Mouse (Mus musculus) lung, embryonic 16.5 days (tissue): ENCODE measurements around the gene Frmd7. TPM values are rescaled to one million over a fixed set of nuclear protein-coding genes. Genes with fewer than 3 reads are reported as not detected.
A peak's percentile ranks its signal among the peaks of the same experiment; 100 is the strongest.

Experiments
- ATAC-seq: fragments of 200-750 bp; cut with Nextera tagmentation; 2 replicates; pipeline ENCODE4 v1.8.0; 2017; ENCODE audit warnings: low read depth, mild to moderate bottlenecking, moderate library complexity
- H3K27ac ChIP-seq: fragments of 300-500 bp; sonication (generic); 2 replicates; pipeline ENCODE4 v1.5.1; 2014; ENCODE audit warnings: mild to moderate bottlenecking, control low read depth, low read length
- H3K27me3 ChIP-seq: fragments of 300-500 bp; sonication (generic); 2 replicates; pipeline ENCODE4 v1.6.1; 2014; ENCODE audit warnings: low read depth, low read length, mixed read lengths; ENCODE audit not compliant: control insufficient read depth, insufficient read depth
- H3K36me3 ChIP-seq: fragments of 300-500 bp; sonication (generic); 2 replicates; pipeline ENCODE4 v1.6.1; 2014; ENCODE audit warnings: low read length; ENCODE audit not compliant: control insufficient read depth, insufficient read depth
- H3K4me1 ChIP-seq: fragments of 300-500 bp; sonication (generic); replicated peaks from 2 replicates; pipeline ENCODE4 v1.6.1; 2014; ENCODE audit warnings: low read length, mixed read lengths; ENCODE audit not compliant: control insufficient read depth, insufficient read depth
- H3K4me2 ChIP-seq: fragments of 300-500 bp; sonication (generic); 2 replicates; pipeline ENCODE4 v1.6.1; 2014; ENCODE audit warnings: low read depth, low read length, control low read depth
- H3K4me3 ChIP-seq: fragments of 300-500 bp; sonication (generic); 2 replicates; pipeline ENCODE4 v1.5.1; 2014; ENCODE audit warnings: mild to moderate bottlenecking, low read length, control low read depth
- H3K9ac ChIP-seq: fragments of 300-500 bp; sonication (generic); 2 replicates; pipeline ENCODE4 v1.6.1; 2014; ENCODE audit warnings: low read length, control low read depth
- H3K9me3 ChIP-seq: fragments of 300-500 bp; sonication (generic); 2 replicates; pipeline ENCODE4 v1.6.1; 2016; ENCODE audit warnings: low read length; ENCODE audit not compliant: control insufficient read depth
- WGBS: fragments of 180-500 bp; shearing (Covaris S2); extraction: QIAGEN DNeasy Blood & Tissue Kit; methylation state at CpG from one replicate; pipeline ENCODE4 v1.1.7; 2014; 5-methylcytosine and 5-hydroxymethylcytosine counted together
- polyA plus RNA-seq: library from polyadenylated mRNA; unstranded; fragments of >200 nt; fragmentation: Nextera tagmentation; extraction: Ambion mirVana; gene quantifications from 2 replicates; pipeline ENCODE4 v1.2.1, GENCODE M21; 2015

The Frmd7 gene
- polyA plus RNA-seq, 1 experiment from 2014 or later: 0.14 TPM

DNA sequence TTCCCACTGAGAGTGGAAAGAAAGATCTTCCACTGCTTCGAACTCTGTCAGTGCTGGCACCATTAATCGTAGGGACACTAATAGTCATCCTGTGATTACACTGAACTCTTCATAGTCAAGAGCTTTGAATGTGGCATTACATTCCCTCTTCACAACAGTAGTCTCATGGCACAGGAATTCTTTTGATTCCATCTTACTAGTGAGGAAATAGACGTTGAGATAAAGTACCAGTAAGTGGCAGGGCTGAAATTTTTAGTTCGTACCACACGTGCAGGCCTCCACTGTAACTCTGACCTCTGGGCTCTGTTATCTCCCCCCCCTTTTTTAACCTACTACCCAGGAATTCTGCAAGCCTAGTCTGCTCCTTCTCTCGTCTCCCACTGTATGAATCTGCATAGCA is 20.4 kb upstream of the Frmd7 start:
- H3K27me3 ChIP-seq: no peaks in the 10 kb centered on the region
- no peaks in the 10 kb centered on the region for H3K4me1 ChIP-seq
- H3K9ac ChIP-seq: no peak overlapping the region
- WGBS: 42% methylated on average over 6 of the region's 6 CpGs
- peak overlapping the region; percentile 75 for H3K27ac ChIP-seq
- peak; percentile 54; the same call in 1 of the 2 replicates for ATAC-seq
- H3K36me3 ChIP-seq: no peaks in the 10 kb centered on the region
- H3K4me3 ChIP-seq: no peak overlapping the region
- no peaks in the 10 kb centered on the region for H3K9me3 ChIP-seq
- H3K4me2 ChIP-seq: no peak overlapping the region

GRCm38 (mm10) chrX:50948633-50949032 is 6.1 kb upstream of the Frmd7 start:
- H3K4me2 ChIP-seq: no peak overlapping the region
- H3K27me3 ChIP-seq: no peaks in the 10 kb centered on the region
- H3K27ac ChIP-seq: no peak overlapping the region
- H3K9me3 ChIP-seq: no peaks in the 10 kb centered on the region
- H3K36me3 ChIP-seq: no peaks in the 10 kb centered on the region
- H3K4me1 ChIP-seq: 0 out of 2 replicates have a peak, but pooled peaks cover 2% of the 10 kb centered on the region
- no peak overlapping the region for H3K4me3 ChIP-seq
- ATAC-seq: peak; percentile 67
- H3K9ac ChIP-seq: no peak overlapping the region
- WGBS: 19% methylated on average over 2 of the region's 2 CpGs

GRCm38 (mm10) chrX:50948116-50948515 is 5.6 kb upstream of the Frmd7 start:
- no peak overlapping the region for H3K27ac ChIP-seq
- 53% methylated on average over 4 of the region's 4 CpGs for WGBS

DNA sequence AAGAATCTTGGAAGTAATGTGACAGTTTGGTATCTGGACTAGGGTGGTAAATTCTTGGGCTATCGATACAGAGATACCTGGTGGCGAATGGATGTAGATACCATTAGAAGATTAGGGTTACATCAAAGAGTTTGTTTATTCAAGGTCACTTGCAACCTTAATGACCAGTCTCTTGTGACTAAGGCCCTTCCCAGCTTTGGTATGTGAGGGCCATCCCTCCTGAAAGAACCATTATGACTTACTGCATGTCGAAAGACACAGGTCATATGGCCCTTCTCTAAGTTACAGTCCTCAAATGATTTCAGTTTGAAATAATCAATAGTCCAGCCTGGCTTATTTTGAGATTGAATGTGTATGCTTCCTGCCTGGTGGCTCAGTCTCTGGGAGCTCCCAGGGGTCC is 5.4 kb downstream of the Frmd7 start:
- no peak overlapping the region for H3K4me3 ChIP-seq
- H3K9me3 ChIP-seq: no peaks in the 10 kb centered on the region
- ATAC-seq: no peak
- no peaks in the 10 kb centered on the region for H3K4me1 ChIP-seq
- 60% methylated on average over 3 of the region's 3 CpGs for WGBS
- no peaks in the 10 kb centered on the region for H3K36me3 ChIP-seq
- no peak overlapping the region for H3K9ac ChIP-seq
- no peaks in the 10 kb centered on the region; the same call in 1 of the 2 replicates for H3K27me3 ChIP-seq
- no peak overlapping the region for H3K4me2 ChIP-seq
- no peak overlapping the region for H3K27ac ChIP-seq

More at GRCm38 (mm10) chrX:50948116-50948515, 5.6 kb upstream of the Frmd7 start:
- no peaks in the 10 kb centered on the region for H3K36me3 ChIP-seq
- ATAC-seq: 0 out of 2 replicates have a peak, but pooled peaks have one; percentile 20
- 0 out of 2 replicates have a peak, but pooled peaks cover 2% of the 10 kb centered on the region for H3K4me1 ChIP-seq
- no peak overlapping the region for H3K9ac ChIP-seq
- H3K4me2 ChIP-seq: no peak overlapping the region
- no peaks in the 10 kb centered on the region for H3K9me3 ChIP-seq
- H3K4me3 ChIP-seq: no peak overlapping the region
- no peaks in the 10 kb centered on the region for H3K27me3 ChIP-seq

DNA sequence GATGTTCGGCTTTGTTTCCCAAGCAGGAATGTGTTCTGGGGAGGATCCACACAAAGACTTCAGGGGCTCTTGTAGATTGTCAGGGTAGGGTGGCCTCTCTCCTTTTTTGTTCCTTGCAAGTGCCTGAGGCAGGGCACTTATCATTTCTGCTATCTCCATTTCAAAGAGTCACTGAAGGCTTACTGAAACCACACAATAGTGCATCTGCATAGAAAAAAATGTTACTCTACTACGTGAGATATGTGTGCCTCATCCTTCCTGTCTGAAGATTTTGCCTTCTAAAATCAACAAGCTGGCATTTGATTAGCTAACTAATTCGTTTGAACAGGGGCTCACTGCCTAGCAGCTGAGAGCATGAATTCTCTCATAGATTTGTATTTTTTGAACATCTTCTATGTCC is 12.2 kb downstream of the Frmd7 start:
- no peak for ATAC-seq
- Histone ChIP-seq H3K27me3 (no peaks in the 10 kb centered on the region), H3K4me2 (no peak overlapping the region), H3K36me3 (no peaks in the 10 kb centered on the region), H3K4me1 (no peaks in the 10 kb centered on the region), H3K4me3 (no peak overlapping the region), H3K9me3 (no peaks in the 10 kb centered on the region), H3K27ac (no peak overlapping the region), H3K9ac (no peak overlapping the region)
- WGBS: 45% methylated on average over 3 of the region's 3 CpGs

DNA sequence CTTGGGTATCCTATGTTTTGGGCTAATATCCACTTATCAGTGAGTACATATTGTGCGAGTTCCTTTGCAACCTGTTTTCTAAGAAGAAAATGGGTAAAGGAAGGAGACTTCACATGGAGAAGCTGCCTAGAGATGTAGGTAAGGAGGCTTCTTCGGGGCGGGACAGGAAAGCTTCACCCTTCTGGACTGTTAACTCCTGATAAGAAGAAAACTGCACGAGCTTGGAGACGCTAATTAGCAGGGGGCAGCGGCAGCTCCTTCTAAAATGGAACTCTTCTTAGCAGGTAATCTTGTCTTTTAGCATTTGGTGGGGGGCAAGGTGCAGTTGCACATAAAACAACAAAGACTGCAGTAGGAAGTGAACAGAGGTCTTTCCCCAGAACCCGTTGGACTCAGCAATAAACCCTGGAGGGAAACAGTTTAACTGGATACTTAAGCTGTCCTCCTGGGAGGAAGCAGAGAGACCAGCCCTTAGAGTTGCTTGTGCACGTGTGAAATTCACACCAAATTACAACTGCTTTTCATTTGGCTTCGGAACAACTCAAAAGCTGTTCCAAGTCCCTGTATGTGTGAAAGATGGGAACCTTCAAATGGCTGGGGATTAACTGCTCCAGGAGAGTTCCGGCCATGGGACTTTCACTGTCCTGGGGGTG is 15.5 kb downstream of the Frmd7 start:
- ATAC-seq: no peak
- WGBS: 65% methylated on average over 10 of the region's 10 CpGs
- Histone ChIP-seq H3K4me1 (no peaks in the 10 kb centered on the region), H3K4me2 (no peak overlapping the region), H3K9ac (no peak overlapping the region), H3K4me3 (no peak overlapping the region), H3K27ac (no peak overlapping the region), H3K36me3 (no peaks in the 10 kb centered on the region), H3K9me3 (no peaks in the 10 kb centered on the region), H3K27me3 (no peaks in the 10 kb centered on the region)

DNA sequence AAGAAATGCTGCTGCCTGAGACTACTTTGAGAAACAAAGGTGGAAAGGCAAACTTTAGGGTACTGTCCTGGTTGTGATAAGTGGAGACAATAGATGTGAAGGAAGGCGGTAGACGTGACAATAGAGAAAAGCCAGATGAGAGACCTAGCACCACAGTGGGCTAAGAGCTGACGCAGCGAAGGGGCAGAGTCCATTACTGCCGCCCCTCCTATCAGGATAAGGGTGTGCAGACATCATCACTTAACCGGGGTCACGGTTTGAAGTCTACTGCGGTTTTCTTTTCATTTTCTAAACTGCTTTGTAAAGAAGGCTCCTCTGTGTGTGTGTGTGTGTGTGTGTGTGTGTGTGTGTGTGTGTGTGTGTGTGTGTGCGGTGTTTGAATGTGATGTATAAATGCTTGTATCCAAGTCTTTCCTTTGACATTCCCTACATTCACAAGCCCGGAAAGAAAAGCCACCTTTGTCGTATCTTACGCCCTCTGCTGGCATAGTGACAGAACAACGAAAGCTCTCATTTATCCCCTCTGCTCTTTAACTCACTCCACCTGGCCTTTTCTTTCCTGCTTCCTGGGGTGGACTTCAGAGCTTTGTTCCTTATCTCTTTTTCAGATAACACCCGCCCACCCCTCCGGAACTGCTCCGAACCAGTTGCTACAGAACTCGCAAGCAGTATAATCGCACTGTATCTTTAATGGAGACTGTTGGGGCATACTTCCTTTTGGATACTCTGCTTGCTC is 17.7 kb downstream of the Frmd7 start:
- H3K9ac ChIP-seq: no peak overlapping the region
- H3K4me1 ChIP-seq: no peaks in the 10 kb centered on the region
- WGBS: 39% methylated on average over 18 of the region's 18 CpGs
- no peaks in the 10 kb centered on the region for H3K36me3 ChIP-seq
- H3K9me3 ChIP-seq: no peaks in the 10 kb centered on the region
- H3K27me3 ChIP-seq: no peaks in the 10 kb centered on the region
- no peak overlapping the region for H3K4me3 ChIP-seq
- no peak overlapping the region for H3K27ac ChIP-seq
- no peak overlapping the region for H3K4me2 ChIP-seq
- no peak for ATAC-seq

- Histone ChIP-seq H3K9ac (no peak overlapping the region), H3K27ac (no peak overlapping the region), H3K4me3 (no peak overlapping the region), H3K4me1 (no peaks in the 10 kb centered on the region), H3K9me3 (no peaks in the 10 kb centered on the region), H3K4me2 (no peak overlapping the region), H3K27me3 (no peaks in the 10 kb centered on the region), H3K36me3 (no peaks in the 10 kb centered on the region)
- WGBS: 28% methylated on average over 3 of the region's 3 CpGs
- no peak for ATAC-seq
Measured at GRCm38 (mm10) chrX:50918754-50919153, 23.8 kb downstream of the Frmd7 start.

DNA sequence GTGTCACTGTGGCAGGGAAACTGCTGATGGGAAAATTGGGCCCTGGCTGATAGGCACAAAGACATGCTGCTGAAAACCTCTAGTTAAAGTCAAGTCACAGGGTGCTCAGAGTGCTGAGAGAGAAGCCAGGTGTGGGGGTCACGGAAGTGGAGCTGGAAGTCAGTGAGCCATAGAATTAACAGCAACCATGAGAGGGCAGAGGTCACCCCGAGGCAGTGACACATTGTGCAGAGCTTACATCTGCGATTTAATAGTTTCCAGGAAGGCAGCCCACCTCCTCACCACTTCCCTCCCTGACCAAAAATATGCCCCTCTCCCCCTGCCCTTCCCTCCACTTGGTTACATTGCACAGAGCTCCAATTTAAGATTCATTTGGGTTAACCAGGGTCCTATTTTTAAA is 25.1 kb downstream of the Frmd7 start:
- Histone ChIP-seq H3K4me3 (no peak overlapping the region), H3K9ac (no peak overlapping the region), H3K36me3 (no peaks in the 10 kb centered on the region), H3K4me1 (no peaks in the 10 kb centered on the region), H3K27ac (no peak overlapping the region), H3K27me3 (no peaks in the 10 kb centered on the region), H3K4me2 (no peak overlapping the region), H3K9me3 (no peaks in the 10 kb centered on the region)
- ATAC-seq: no peak
- 52% methylated on average over 3 of the region's 3 CpGs for WGBS
